Mouse (Mus musculus) forebrain, embryonic 15.5 days (tissue): ENCODE data around the gene Adora3. TPM values are rescaled to one million over a fixed set of nuclear protein-coding genes. Genes with fewer than 3 reads are reported as not detected.

Experiments
- ATAC-seq: fragments of 200-750 bp; cut with Nextera tagmentation; replicated peaks from 2 replicates; pipeline ENCODE4 v1.8.0; 2017; ENCODE audit warnings: mild to moderate bottlenecking, moderate TSS enrichment, moderate library complexity
- H3K27ac ChIP-seq: fragments of 300-500 bp; sonication (generic); replicated peaks from 2 replicates; pipeline ENCODE4 v1.5.1; 2015; ENCODE audit warnings: mild to moderate bottlenecking, inconsistent platforms
- H3K27me3 ChIP-seq: fragments of 300-500 bp; sonication (generic); 2 replicates; pipeline ENCODE4 v1.6.1; 2015; ENCODE audit warnings: inconsistent platforms
- H3K36me3 ChIP-seq: fragments of 300-500 bp; sonication (generic); 2 replicates; pipeline ENCODE4 v1.6.1; 2015; ENCODE audit warnings: mild to moderate bottlenecking, inconsistent platforms
- H3K4me1 ChIP-seq: fragments of 300-500 bp; sonication (generic); 2 replicates; pipeline ENCODE4 v1.6.1; 2015; ENCODE audit warnings: inconsistent platforms
- H3K4me2 ChIP-seq: fragments of 300-500 bp; sonication (generic); replicated peaks from 2 replicates; pipeline ENCODE4 v1.6.1; 2015; ENCODE audit warnings: mild to moderate bottlenecking, inconsistent platforms
- H3K4me3 ChIP-seq: fragments of 300-500 bp; sonication (generic); 2 replicates; pipeline ENCODE4 v1.5.1; 2015; ENCODE audit warnings: mild to moderate bottlenecking, inconsistent platforms
- H3K9ac ChIP-seq: fragments of 300-500 bp; sonication (generic); replicated peaks from 2 replicates; pipeline ENCODE4 v1.6.1; 2015; ENCODE audit warnings: mild to moderate bottlenecking, inconsistent platforms
- H3K9me3 ChIP-seq: fragments of 300-500 bp; sonication (generic); 2 replicates; pipeline ENCODE4 v1.6.1; 2016; ENCODE audit warnings: inconsistent platforms
- whole genome bisulfite sequencing: fragments of 180-500 bp; shearing (Covaris S2); methylation state at CpG from one replicate; pipeline ENCODE4 v1.1.7; 2015; ENCODE audit warnings: mixed read lengths; 5-methylcytosine and 5-hydroxymethylcytosine counted together
- polyA plus RNA-seq: library from polyadenylated mRNA; unstranded; fragments of >200 nt; fragmentation: Nextera tagmentation; extraction: Ambion mirVana; gene quantifications from 2 replicates; pipeline ENCODE4 v1.2.1, GENCODE M21; 2015

Adora3 gene
- polyA plus RNA-seq, 1 experiment from 2014 or later: 0.23 TPM

GRCm38 (mm10) chr3:105853781-105854180 is 16.9 kb upstream of the Adora3 start:
- H3K36me3 ChIP-seq: no peaks in the 10 kb centered on the region
- no peaks in the 10 kb centered on the region for H3K27me3 ChIP-seq
- H3K9me3 ChIP-seq: no peaks in the 10 kb centered on the region
- no peak for ATAC-seq
- no peak overlapping the region for H3K9ac ChIP-seq
- H3K4me2 ChIP-seq: no peak overlapping the region
- no peak overlapping the region for H3K27ac ChIP-seq
- H3K4me3 ChIP-seq: no peak overlapping the region
- no peaks in the 10 kb centered on the region for H3K4me1 ChIP-seq
- WGBS: 78% methylated on average over 8 of the region's 8 CpGs

- Histone ChIP-seq H3K9ac (no peak overlapping the region), H3K36me3 (no peaks in the 10 kb centered on the region), H3K4me2 (no peak overlapping the region), H3K27ac (no peak overlapping the region), H3K4me1 (no peaks in the 10 kb centered on the region), H3K9me3 (no peaks in the 10 kb centered on the region), H3K4me3 (no peak overlapping the region), H3K27me3 (no peaks in the 10 kb centered on the region)
- WGBS: 43% methylated on average over 4 of the region's 4 CpGs
- no peak for ATAC-seq
Measured at GRCm38 (mm10) chr3:105854786-105855185, 15.9 kb upstream of the Adora3 start.

- WGBS: 79% methylated on average over 5 of the region's 5 CpGs
Measured at GRCm38 (mm10) chr3:105857513-105857912, 13.1 kb upstream of the Adora3 start.

GRCm38 (mm10) chr3:105861747-105862366 is 8.8 kb upstream of the Adora3 start:
- H3K9ac ChIP-seq: no peak overlapping the region
- no peak overlapping the region for H3K27ac ChIP-seq
- H3K4me2 ChIP-seq: no peak overlapping the region
- no peak overlapping the region for H3K4me3 ChIP-seq
- H3K36me3 ChIP-seq: no peaks in the 10 kb centered on the region
- 42% methylated on average over 7 of the region's 7 CpGs for WGBS
- H3K27me3 ChIP-seq: no peaks in the 10 kb centered on the region
- no peaks in the 10 kb centered on the region for H3K4me1 ChIP-seq
- H3K9me3 ChIP-seq: no peaks in the 10 kb centered on the region
- ATAC-seq: no peak

More at GRCm38 (mm10) chr3:105857513-105857912, 13.1 kb upstream of the Adora3 start:
- H3K9me3 ChIP-seq: no peaks in the 10 kb centered on the region
- no peaks in the 10 kb centered on the region for H3K4me1 ChIP-seq
- H3K4me3 ChIP-seq: no peak overlapping the region
- no peaks in the 10 kb centered on the region for H3K27me3 ChIP-seq
- no peaks in the 10 kb centered on the region for H3K36me3 ChIP-seq
- H3K27ac ChIP-seq: no peak overlapping the region
- H3K9ac ChIP-seq: no peak overlapping the region
- no peak overlapping the region for H3K4me2 ChIP-seq
- ATAC-seq: no peak

GRCm38 (mm10) chr3:105864123-105864522 is 6.5 kb upstream of the Adora3 start:
- Histone ChIP-seq H3K9ac (no peak overlapping the region), H3K27ac (no peak overlapping the region), H3K36me3 (no peaks in the 10 kb centered on the region), H3K4me3 (no peak overlapping the region), H3K4me1 (no peaks in the 10 kb centered on the region), H3K9me3 (no peaks in the 10 kb centered on the region), H3K27me3 (no peaks in the 10 kb centered on the region), H3K4me2 (no peak overlapping the region)
- 94% methylated on average over 1 of the region's 1 CpGs for WGBS
- no peak for ATAC-seq

- 78% methylated on average over 9 of the region's 9 CpGs for WGBS
- H3K4me3 ChIP-seq: no peak overlapping the region
- H3K4me1 ChIP-seq: no peaks in the 10 kb centered on the region
- no peak for ATAC-seq
- H3K9me3 ChIP-seq: no peaks in the 10 kb centered on the region
- no peaks in the 10 kb centered on the region for H3K27me3 ChIP-seq
- no peak overlapping the region for H3K9ac ChIP-seq
- no peak overlapping the region for H3K4me2 ChIP-seq
- H3K27ac ChIP-seq: no peak overlapping the region
- no peaks in the 10 kb centered on the region for H3K36me3 ChIP-seq
Measured at GRCm38 (mm10) chr3:105865122-105865521, 5.5 kb upstream of the Adora3 start.

GRCm38 (mm10) chr3:105868135-105868534 is 2.5 kb upstream of the Adora3 start:
- WGBS: 35% methylated on average over 2 of the region's 2 CpGs
- Histone ChIP-seq H3K27ac (no peak overlapping the region), H3K4me2 (no peak overlapping the region), H3K4me3 (no peak overlapping the region), H3K4me1 (peaks cover 12% of the 10 kb centered on the region; the same call in 1 of the 2 replicates), H3K9me3 (no peaks in the 10 kb centered on the region), H3K9ac (no peak overlapping the region), H3K36me3 (no peaks in the 10 kb centered on the region), H3K27me3 (no peaks in the 10 kb centered on the region)
- ATAC-seq: no peak

- Histone ChIP-seq H3K4me3 (no peak overlapping the region), H3K4me1 (peaks cover 12% of the 10 kb centered on the region; the same call in 1 of the 2 replicates), H3K9me3 (no peaks in the 10 kb centered on the region), H3K4me2 (no peak overlapping the region), H3K27me3 (no peaks in the 10 kb centered on the region), H3K9ac (no peak overlapping the region), H3K27ac (no peak overlapping the region; the same call in 1 of the 2 replicates), H3K36me3 (no peaks in the 10 kb centered on the region)
- 36% methylated on average over 6 of the region's 6 CpGs for WGBS
- peak; percentile 57; the same call in 1 of the 2 replicates for ATAC-seq
Measured at GRCm38 (mm10) chr3:105872034-105872433, 1.4 kb downstream of the Adora3 start.

- Histone ChIP-seq H3K4me2 (no peak overlapping the region), H3K4me1 (peaks cover 12% of the 10 kb centered on the region; the same call in 1 of the 2 replicates), H3K9ac (no peak overlapping the region), H3K36me3 (no peaks in the 10 kb centered on the region), H3K9me3 (no peaks in the 10 kb centered on the region), H3K27me3 (no peaks in the 10 kb centered on the region), H3K4me3 (no peak overlapping the region), H3K27ac (no peak overlapping the region)
- ATAC-seq: no peak
- WGBS: 64% methylated on average over 3 of the region's 3 CpGs
Measured at GRCm38 (mm10) chr3:105872579-105872978, 1.9 kb downstream of the Adora3 start.

- Histone ChIP-seq H3K27ac (no peak overlapping the region), H3K36me3 (no peaks in the 10 kb centered on the region), H3K27me3 (no peaks in the 10 kb centered on the region), H3K9ac (no peak overlapping the region), H3K4me1 (peaks cover 12% of the 10 kb centered on the region; the same call in 1 of the 2 replicates), H3K9me3 (no peaks in the 10 kb centered on the region), H3K4me2 (no peak overlapping the region), H3K4me3 (no peak overlapping the region)
- no peak for ATAC-seq
- WGBS: 84% methylated on average over 6 of the region's 6 CpGs
Measured at GRCm38 (mm10) chr3:105873451-105874445, 3.1 kb downstream of the Adora3 start.

- Histone ChIP-seq H3K4me1 (peaks cover 12% of the 10 kb centered on the region; the same call in 1 of the 2 replicates), H3K27me3 (no peaks in the 10 kb centered on the region), H3K9me3 (no peaks in the 10 kb centered on the region), H3K36me3 (no peaks in the 10 kb centered on the region), H3K4me3 (no peak overlapping the region), H3K9ac (no peak overlapping the region), H3K4me2 (no peak overlapping the region), H3K27ac (no peak overlapping the region)
- WGBS: 84% methylated on average over 5 of the region's 5 CpGs
- no peak for ATAC-seq
Measured at GRCm38 (mm10) chr3:105876022-105876421, 5.4 kb downstream of the Adora3 start.

GRCm38 (mm10) chr3:105877252-105877803 is 6.7 kb downstream of the Adora3 start:
- no peak overlapping the region for H3K4me2 ChIP-seq
- no peaks in the 10 kb centered on the region for H3K27me3 ChIP-seq
- peaks cover 2% of the 10 kb centered on the region; the same call in 1 of the 2 replicates for H3K4me1 ChIP-seq
- H3K27ac ChIP-seq: no peak overlapping the region
- no peaks in the 10 kb centered on the region for H3K9me3 ChIP-seq
- WGBS: 93% methylated on average over 6 of the region's 6 CpGs
- no peak overlapping the region for H3K4me3 ChIP-seq
- no peaks in the 10 kb centered on the region for H3K36me3 ChIP-seq
- H3K9ac ChIP-seq: no peak overlapping the region
- no peak for ATAC-seq
